Mouse (Mus musculus): ENCODE data around the gene Sidt2. TPM values are rescaled to one million over a fixed set of nuclear protein-coding genes. Genes with fewer than 3 reads are reported as not detected.

The Sidt2 gene
- total and polyA plus RNA-seq, 3 experiments: 14.6 to 54.4 (median 25.7) TPM

DNA sequence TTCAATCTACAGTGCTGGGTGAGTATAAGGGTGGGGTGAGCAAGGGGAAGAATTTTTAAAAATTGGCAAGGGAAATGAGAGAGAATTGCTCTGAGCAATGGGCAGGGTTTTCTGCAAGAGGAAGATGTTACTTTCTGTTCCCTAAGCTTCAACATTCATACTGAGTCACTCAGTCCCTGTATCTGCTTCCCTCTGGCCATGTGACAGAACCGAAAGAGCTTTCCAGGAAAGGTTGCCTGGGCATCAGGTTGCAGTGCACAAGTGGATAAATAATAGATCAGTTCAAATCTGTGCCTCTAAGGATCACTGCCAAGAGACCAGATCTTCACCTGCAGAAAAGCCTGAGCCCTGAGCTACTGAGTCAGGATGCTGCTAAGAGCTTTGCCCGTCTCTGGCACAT, 6.8 kb upstream of the Sidt2 start:
- H3K4me3 ChIP-seq (ENCODE audit: low read depth, low read length): no peak overlapping the region
- no peaks in the 10 kb centered on the region for H3K27me3 ChIP-seq (ENCODE audit: insufficient read depth, low read length)
- no peaks in the 10 kb centered on the region for H3K9me3 ChIP-seq (replicated peaks)
- ATAC-seq (ENCODE audit: extremely low read depth, insufficient number of reproducible peaks, low FRiP score, poor library complexity, severe bottlenecking) (no peak), DNase-seq (ENCODE audit: low spot score) (no peak)
- no peak for TF ChIP-seq TAL1 (conservative IDR thresholded peaks at IDR 0.05; ENCODE audit: low read depth, low read length)
- no peak for TF ChIP-seq CTCF (IDR thresholded peaks at IDR 0.05; ENCODE audit: low read depth, low read length)
- TF ChIP-seq POLR2AphosphoS5 (IDR thresholded peaks at IDR 0.05; ENCODE audit: insufficient replicate concordance, low read depth, low read length): no peak
- TF ChIP-seq GATA2 (IDR thresholded peaks at IDR 0.05; ENCODE audit: borderline replicate concordance, low read depth, low read length): no peak
- no peak for TF ChIP-seq GATA1 (IDR thresholded peaks at IDR 0.05; ENCODE audit: borderline replicate concordance, low read length)
- H3K4me1 ChIP-seq (ENCODE audit: insufficient read depth, low read depth, low read length): peaks cover 8% of the 10 kb centered on the region; the same call in 1 of the 2 replicates
- peaks cover 84% of the 10 kb centered on the region for H3K36me3 ChIP-seq (replicated peaks)

- peaks cover 67% of the 10 kb centered on the region for H3K36me3 ChIP-seq (replicated peaks)
- DNase-seq (ENCODE audit: low spot score) (no peak), ATAC-seq (ENCODE audit: extremely low read depth, insufficient number of reproducible peaks, low FRiP score, poor library complexity, severe bottlenecking) (no peak)
- TF ChIP-seq CTCF (IDR thresholded peaks at IDR 0.05; ENCODE audit: low read depth, low read length) (no peak), POLR2AphosphoS5 (IDR thresholded peaks at IDR 0.05; ENCODE audit: insufficient replicate concordance, low read depth, low read length) (no peak), GATA1 (IDR thresholded peaks at IDR 0.05; ENCODE audit: borderline replicate concordance, low read length) (no peak), GATA2 (IDR thresholded peaks at IDR 0.05; ENCODE audit: borderline replicate concordance, low read depth, low read length) (no peak), TAL1 (conservative IDR thresholded peaks at IDR 0.05; ENCODE audit: low read depth, low read length) (no peak)
- H3K27me3 ChIP-seq (ENCODE audit: insufficient read depth, low read length): no peaks in the 10 kb centered on the region
- H3K4me3 ChIP-seq (ENCODE audit: low read depth, low read length): no peak overlapping the region
- H3K4me1 ChIP-seq (ENCODE audit: insufficient read depth, low read depth, low read length): peaks cover 19% of the 10 kb centered on the region
- H3K9me3 ChIP-seq (replicated peaks): no peaks in the 10 kb centered on the region
Observed at GRCm38 (mm10) chr9:45959661-45960060, 4.6 kb upstream of the Sidt2 start.

- Histone ChIP-seq H3K4me3 (ENCODE audit: low read depth, low read length) (no peak overlapping the region), H3K4me1 (ENCODE audit: insufficient read depth, low read depth, low read length) (peaks cover 27% of the 10 kb centered on the region), H3K9me3 (replicated peaks) (no peaks in the 10 kb centered on the region), H3K36me3 (replicated peaks) (peaks cover 59% of the 10 kb centered on the region), H3K27me3 (ENCODE audit: insufficient read depth, low read length) (no peaks in the 10 kb centered on the region)
- ATAC-seq (ENCODE audit: extremely low read depth, insufficient number of reproducible peaks, low FRiP score, poor library complexity, severe bottlenecking): no peak
- DNase-seq (ENCODE audit: low spot score): no peak
- TF ChIP-seq POLR2AphosphoS5 (IDR thresholded peaks at IDR 0.05; ENCODE audit: insufficient replicate concordance, low read depth, low read length) (no peak), TAL1 (conservative IDR thresholded peaks at IDR 0.05; ENCODE audit: low read depth, low read length) (no peak), GATA2 (IDR thresholded peaks at IDR 0.05; ENCODE audit: borderline replicate concordance, low read depth, low read length) (no peak), CTCF (IDR thresholded peaks at IDR 0.05; ENCODE audit: low read depth, low read length) (no peak)
Observed at GRCm38 (mm10) chr9:45958851-45959250, 3.8 kb upstream of the Sidt2 start.

- Histone ChIP-seq H3K27me3 (ENCODE audit: insufficient read depth, low read length) (no peaks in the 10 kb centered on the region), H3K9me3 (replicated peaks) (no peaks in the 10 kb centered on the region), H3K36me3 (replicated peaks) (peaks cover 56% of the 10 kb centered on the region), H3K4me3 (ENCODE audit: low read depth, low read length) (no peak overlapping the region), H3K4me1 (ENCODE audit: insufficient read depth, low read depth, low read length) (peaks cover 34% of the 10 kb centered on the region)
- ATAC-seq (ENCODE audit: extremely low read depth, insufficient number of reproducible peaks, low FRiP score, poor library complexity, severe bottlenecking) (no peak), DNase-seq (ENCODE audit: low spot score) (no peak)
- TF ChIP-seq GATA2 (IDR thresholded peaks at IDR 0.05; ENCODE audit: borderline replicate concordance, low read depth, low read length) (no peak), TAL1 (conservative IDR thresholded peaks at IDR 0.05; ENCODE audit: low read depth, low read length) (no peak), POLR2AphosphoS5 (IDR thresholded peaks at IDR 0.05; ENCODE audit: insufficient replicate concordance, low read depth, low read length) (no peak), CTCF (IDR thresholded peaks at IDR 0.05; ENCODE audit: low read depth, low read length) (no peak), GATA1 (IDR thresholded peaks at IDR 0.05; ENCODE audit: borderline replicate concordance, low read length) (no peak)
Observed at GRCm38 (mm10) chr9:45958023-45958670, 3.1 kb upstream of the Sidt2 start.

- ATAC-seq (ENCODE audit: extremely low read depth, insufficient number of reproducible peaks, low FRiP score, poor library complexity, severe bottlenecking): no peak
- Histone ChIP-seq H3K4me3 (ENCODE audit: low read depth, low read length) (peak overlapping the region; percentile 90), H3K4me1 (ENCODE audit: insufficient read depth, low read depth, low read length) (peaks cover 41% of the 10 kb centered on the region), H3K9me3 (replicated peaks) (no peaks in the 10 kb centered on the region), H3K27me3 (ENCODE audit: insufficient read depth, low read length) (no peaks in the 10 kb centered on the region), H3K36me3 (replicated peaks) (peaks cover 57% of the 10 kb centered on the region)
- DNase-seq (ENCODE audit: low spot score): peak; percentile 81
- TF ChIP-seq TAL1 (conservative IDR thresholded peaks at IDR 0.05; ENCODE audit: low read depth, low read length): no peak
- no peak for TF ChIP-seq GATA1 (IDR thresholded peaks at IDR 0.05; ENCODE audit: borderline replicate concordance, low read length)
- no peak for TF ChIP-seq GATA2 (IDR thresholded peaks at IDR 0.05; ENCODE audit: borderline replicate concordance, low read depth, low read length)
- no peak for TF ChIP-seq CTCF (IDR thresholded peaks at IDR 0.05; ENCODE audit: low read depth, low read length)
- no peak for TF ChIP-seq POLR2AphosphoS5 (IDR thresholded peaks at IDR 0.05; ENCODE audit: insufficient replicate concordance, low read depth, low read length)
Observed at GRCm38 (mm10) chr9:45954294-45955106, 558 bp downstream of the Sidt2 start.
